In the genomic region with DNA sequence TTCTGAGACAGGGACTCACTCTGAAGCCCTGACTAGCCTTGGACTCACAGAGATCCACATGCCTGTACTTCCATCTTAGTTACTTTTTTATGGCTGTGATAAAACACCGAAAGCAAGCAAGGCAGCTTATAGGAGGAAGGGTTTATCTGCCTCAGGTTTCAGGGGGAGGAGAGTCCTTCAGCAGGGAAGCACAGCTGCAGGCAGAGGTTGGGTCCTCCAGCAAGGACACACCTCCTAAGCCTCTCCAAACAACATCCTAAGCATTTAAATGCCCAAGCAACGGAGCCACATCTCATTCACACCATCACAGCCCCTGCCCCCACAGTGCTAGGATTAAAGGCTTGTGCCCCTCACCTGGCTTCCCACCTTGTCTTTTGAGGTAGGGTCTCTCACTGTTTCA, we compare ENCODE assay signal across 20 mouse cellular contexts. TPM values are rescaled to one million over a fixed set of nuclear protein-coding genes. Genes with fewer than 3 reads are reported as not detected.
DNase-seq lines count a peak whose midpoint lies in the region; ATAC-seq and TF ChIP-seq lines count a peak whose summit lies in the region.
"Had no signal": no experiment of that assay in that cellular context is flagged by ENCODE, and none has a peak within 500 bp of the region (broad histone marks: within the 10 kb centered on the region; RNA-seq: fewer than 3 reads in every experiment).

No protein-coding gene starts in this region.

- peak; percentile 60; the same call in 1 of the 2 replicates for ATAC-seq in kidney, embryonic 14.5 days (ENCODE audit: low FRiP score, low TSS enrichment)
- no peak for ATAC-seq in kidney, embryonic 15.5 days (replicated peaks; ENCODE audit: low FRiP score)
- 0 out of 2 replicates have a peak, but pooled peaks have one; percentile 9 for ATAC-seq in stomach, embryonic 15.5 days (ENCODE audit: insufficient read depth, low FRiP score, low read depth)
- no peak for ATAC-seq in stomach, postnatal 0 days (ENCODE audit: low FRiP score, low TSS enrichment)
- ATAC-seq in intestine, embryonic 14.5 days (replicated peaks; ENCODE audit: low FRiP score, low TSS enrichment, low read depth) = peak; percentile 38; the same call in 1 of the 2 replicates
- no peak for ATAC-seq in hindbrain, embryonic 11.5 days (ENCODE audit: low FRiP score)
- ATAC-seq: activated CD4-positive, CD25-positive, alpha-beta regulatory T cell, adult 4 months; forebrain, embryonic 13.5 days had no signal

- no peak overlapping the region for H3K9ac ChIP-seq in kidney, embryonic 14.5 days (ENCODE audit: low read depth, low read length)
- H3K9ac ChIP-seq in kidney, embryonic 15.5 days = no peak overlapping the region
- H3K9ac ChIP-seq in stomach, embryonic 15.5 days = no peak overlapping the region
- no peak overlapping the region for H3K9ac ChIP-seq in stomach, postnatal 0 days (ENCODE audit: low read length)
- no peak overlapping the region for H3K9ac ChIP-seq in intestine, embryonic 14.5 days (ENCODE audit: low read length)
- no peak overlapping the region for H3K9ac ChIP-seq in hindbrain, embryonic 11.5 days (ENCODE audit: low read depth, low read length)
- H3K9ac ChIP-seq: embryonic facial prominence, embryonic 13.5 days; forebrain, embryonic 13.5 days; hindbrain, embryonic 14.5 days had no signal

- DNase-seq in stomach, postnatal 0 days (ENCODE audit: low spot score) = no peak
- no peak for DNase-seq in intestine, embryonic 14.5 days (ENCODE audit: low spot score)
- DNase-seq in hindbrain, embryonic 11.5 days (ENCODE audit: low spot score) = no peak
- DNase-seq in spleen, postnatal 14 days (ENCODE audit: low spot score in 2 of 2) = no peak
- DNase-seq: adrenal gland, adult 2 months; adrenal gland, postnatal 25 days; cerebellum, adult 18-20 months; cerebellum, adult 9-11 months; cerebellum, postnatal 36 days; gastrocnemius, adult 2 months; gastrocnemius, postnatal 36 days; heart, adult 11 months; kidney, adult 18-20 months had no signal

- H3K9me3 ChIP-seq in kidney, embryonic 14.5 days (ENCODE audit: control insufficient read depth, low read length) = no peaks in the 10 kb centered on the region
- no peaks in the 10 kb centered on the region for H3K9me3 ChIP-seq in kidney, embryonic 15.5 days (replicated peaks)
- no peaks in the 10 kb centered on the region for H3K9me3 ChIP-seq in stomach, embryonic 15.5 days
- no peaks in the 10 kb centered on the region for H3K9me3 ChIP-seq in stomach, postnatal 0 days (ENCODE audit: control insufficient read depth, low read length)
- 0 out of 2 replicates have a peak, but pooled peaks cover 4% of the 10 kb centered on the region for H3K9me3 ChIP-seq in intestine, embryonic 14.5 days (ENCODE audit: control insufficient read depth, low read length)
- no peaks in the 10 kb centered on the region for H3K9me3 ChIP-seq in hindbrain, embryonic 11.5 days (ENCODE audit: control insufficient read depth, low read length)
- H3K9me3 ChIP-seq: embryonic facial prominence, embryonic 13.5 days; forebrain, embryonic 13.5 days had no signal

- no peak for TF ChIP-seq CTCF in stomach, postnatal 0 days (IDR thresholded peaks at IDR 0.05; ENCODE audit: low read depth)

- H3K4me3 ChIP-seq in kidney, embryonic 14.5 days (ENCODE audit: low read length) = no peak overlapping the region
- no peak overlapping the region for H3K4me3 ChIP-seq in kidney, embryonic 15.5 days (replicated peaks)
- no peak overlapping the region for H3K4me3 ChIP-seq in stomach, embryonic 15.5 days (replicated peaks)
- H3K4me3 ChIP-seq in stomach, postnatal 0 days (ENCODE audit: low read depth, low read length) = no peak overlapping the region
- no peak overlapping the region for H3K4me3 ChIP-seq in intestine, embryonic 14.5 days (ENCODE audit: low read depth, low read length)
- H3K4me3 ChIP-seq in hindbrain, embryonic 11.5 days (ENCODE audit: low read depth, low read length) = no peak overlapping the region
- H3K4me3 ChIP-seq: embryonic facial prominence, embryonic 13.5 days; forebrain, embryonic 13.5 days; gastrocnemius, adult 2 months had no signal

- 5% methylated on average over 2 of the region's 2 CpGs for WGBS in kidney, embryonic 14.5 days
- 25% methylated on average over 2 of the region's 2 CpGs for WGBS in kidney, embryonic 15.5 days
- WGBS in stomach, embryonic 15.5 days = 24% methylated on average over 2 of the region's 2 CpGs
- WGBS in stomach, postnatal 0 days = 29% methylated on average over 2 of the region's 2 CpGs
- WGBS in intestine, embryonic 14.5 days = 13% methylated on average over 2 of the region's 2 CpGs
- WGBS in hindbrain, embryonic 11.5 days = 3% methylated on average over 2 of the region's 2 CpGs

- H3K4me2 ChIP-seq in kidney, embryonic 14.5 days (replicated peaks; ENCODE audit: low read depth, low read length) = no peak overlapping the region
- no peak overlapping the region for H3K4me2 ChIP-seq in kidney, embryonic 15.5 days
- no peak overlapping the region for H3K4me2 ChIP-seq in stomach, embryonic 15.5 days
- H3K4me2 ChIP-seq in stomach, postnatal 0 days (replicated peaks; ENCODE audit: low read depth) = no peak overlapping the region
- H3K4me2 ChIP-seq in intestine, embryonic 14.5 days (ENCODE audit: low read length) = no peak overlapping the region
- no peak overlapping the region for H3K4me2 ChIP-seq in hindbrain, embryonic 11.5 days (replicated peaks; ENCODE audit: low read depth, low read length)
- H3K4me2 ChIP-seq: embryonic facial prominence, embryonic 13.5 days; forebrain, embryonic 13.5 days; hindbrain, embryonic 14.5 days had no signal

- no peak overlapping the region for H3K27ac ChIP-seq in kidney, embryonic 14.5 days (ENCODE audit: low read depth, low read length)
- H3K27ac ChIP-seq in kidney, embryonic 15.5 days = no peak overlapping the region
- H3K27ac ChIP-seq in stomach, embryonic 15.5 days = no peak overlapping the region
- no peak overlapping the region for H3K27ac ChIP-seq in stomach, postnatal 0 days (replicated peaks)
- no peak overlapping the region for H3K27ac ChIP-seq in intestine, embryonic 14.5 days (ENCODE audit: low read depth)
- H3K27ac ChIP-seq in hindbrain, embryonic 11.5 days (ENCODE audit: low read depth, low read length) = no peak overlapping the region
- H3K27ac ChIP-seq: embryonic facial prominence, embryonic 13.5 days; forebrain, embryonic 13.5 days; gastrocnemius, adult 2 months; hindbrain, embryonic 14.5 days had no signal

- no peaks in the 10 kb centered on the region; the same call in 1 of the 2 replicates for H3K36me3 ChIP-seq in kidney, embryonic 14.5 days (ENCODE audit: control insufficient read depth, insufficient read depth, low read length)
- H3K36me3 ChIP-seq in kidney, embryonic 15.5 days = peaks cover 19% of the 10 kb centered on the region
- peaks cover 10% of the 10 kb centered on the region for H3K36me3 ChIP-seq in stomach, embryonic 15.5 days
- peaks cover 8% of the 10 kb centered on the region; the same call in 1 of the 2 replicates for H3K36me3 ChIP-seq in stomach, postnatal 0 days (ENCODE audit: control insufficient read depth, insufficient read depth, low read length)
- H3K36me3 ChIP-seq in intestine, embryonic 14.5 days (ENCODE audit: control insufficient read depth, insufficient read depth, low read length) = peaks cover 17% of the 10 kb centered on the region
- H3K36me3 ChIP-seq in hindbrain, embryonic 11.5 days (ENCODE audit: control insufficient read depth, insufficient read depth, low read length) = no peaks in the 10 kb centered on the region

- peaks cover 9% of the 10 kb centered on the region; the same call in 1 of the 2 replicates for H3K4me1 ChIP-seq in kidney, embryonic 14.5 days (ENCODE audit: control insufficient read depth, insufficient read depth, low read length)
- H3K4me1 ChIP-seq in kidney, embryonic 15.5 days = peaks cover 37% of the 10 kb centered on the region
- 0 out of 2 replicates have a peak, but pooled peaks cover 5% of the 10 kb centered on the region for H3K4me1 ChIP-seq in stomach, embryonic 15.5 days
- no peaks in the 10 kb centered on the region for H3K4me1 ChIP-seq in stomach, postnatal 0 days (replicated peaks; ENCODE audit: control insufficient read depth, insufficient read depth)
- no peaks in the 10 kb centered on the region; the same call in 1 of the 2 replicates for H3K4me1 ChIP-seq in intestine, embryonic 14.5 days (replicated peaks; ENCODE audit: control insufficient read depth, insufficient read depth, low read length)
- H3K4me1 ChIP-seq in hindbrain, embryonic 11.5 days (replicated peaks; ENCODE audit: control insufficient read depth, insufficient read depth, low read length) = no peaks in the 10 kb centered on the region

- TF ChIP-seq EP300 in stomach, postnatal 0 days (optimal IDR thresholded peaks at IDR 0.05) = no peak

- no peaks in the 10 kb centered on the region for H3K27me3 ChIP-seq in kidney, embryonic 14.5 days (ENCODE audit: control insufficient read depth, insufficient read depth, low read length)
- H3K27me3 ChIP-seq in kidney, embryonic 15.5 days = no peaks in the 10 kb centered on the region
- no peaks in the 10 kb centered on the region for H3K27me3 ChIP-seq in stomach, embryonic 15.5 days (replicated peaks)
- no peaks in the 10 kb centered on the region for H3K27me3 ChIP-seq in stomach, postnatal 0 days (ENCODE audit: control insufficient read depth, insufficient read depth, low read length)
- no peaks in the 10 kb centered on the region for H3K27me3 ChIP-seq in intestine, embryonic 14.5 days (replicated peaks; ENCODE audit: control insufficient read depth, insufficient read depth, low read length)
- no peaks in the 10 kb centered on the region for H3K27me3 ChIP-seq in hindbrain, embryonic 11.5 days (ENCODE audit: control insufficient read depth, insufficient read depth, low read length)
- H3K27me3 ChIP-seq: embryonic facial prominence, embryonic 13.5 days; forebrain, embryonic 13.5 days had no signal

RNA-seq across cellular contexts. Expression of a gene that starts 18.8 kb away (rescaled TPM):
- 84.7 and 123 TPM in 2 replicates for polyA plus RNA-seq in kidney, embryonic 14.5 days (2014; fragmentation: Nextera tagmentation; extraction: Ambion mirVana)
- 151 and 155 TPM in 2 replicates for polyA plus RNA-seq in kidney, embryonic 15.5 days (2015; fragmentation: Nextera tagmentation; extraction: Ambion mirVana)
- 139 and 155 TPM in 2 replicates for polyA plus RNA-seq in stomach, embryonic 15.5 days (2015; fragmentation: Nextera tagmentation; extraction: Ambion mirVana)
- polyA plus RNA-seq in stomach, postnatal 0 days (2015; fragmentation: Nextera tagmentation; extraction: Ambion mirVana) = 102 TPM in 2 replicates
- polyA plus RNA-seq in intestine, embryonic 14.5 days (2014; fragmentation: Nextera tagmentation; extraction: Ambion mirVana) = 124 and 127 TPM in 2 replicates
- polyA plus RNA-seq in hindbrain, embryonic 11.5 days (2014; fragmentation: Nextera tagmentation; extraction: Ambion mirVana) = 70.5 and 75.3 TPM in 2 replicates

RNA-seq across cellular contexts. Expression of a gene that starts 40.1 kb away (rescaled TPM):
- 23.8 and 28.4 TPM in 2 replicates for polyA plus RNA-seq in kidney, embryonic 14.5 days (2014; fragmentation: Nextera tagmentation; extraction: Ambion mirVana)
- 29.8 and 31.4 TPM in 2 replicates for polyA plus RNA-seq in kidney, embryonic 15.5 days (2015; fragmentation: Nextera tagmentation; extraction: Ambion mirVana)
- 22.2 and 22.9 TPM in 2 replicates for polyA plus RNA-seq in stomach, embryonic 15.5 days (2015; fragmentation: Nextera tagmentation; extraction: Ambion mirVana)
- polyA plus RNA-seq in stomach, postnatal 0 days (2015; fragmentation: Nextera tagmentation; extraction: Ambion mirVana) = 12.6 and 13.2 TPM in 2 replicates
- polyA plus RNA-seq in intestine, embryonic 14.5 days (2014; fragmentation: Nextera tagmentation; extraction: Ambion mirVana) = 26.4 and 27.9 TPM in 2 replicates
- 19.7 and 23.3 TPM in 2 replicates for polyA plus RNA-seq in hindbrain, embryonic 11.5 days (2014; fragmentation: Nextera tagmentation; extraction: Ambion mirVana)

Comparison
In these comparisons a context has a peak if more than half of its experiments do, and no peak if none do; other contexts are left out.
1. ATAC-seq: peak in kidney, embryonic 14.5 days (single experiment), stomach, embryonic 15.5 days (single experiment) and intestine, embryonic 14.5 days (single experiment); none in kidney, embryonic 15.5 days (single experiment), stomach, postnatal 0 days (single experiment) and hindbrain, embryonic 11.5 days (single experiment).